Mouse (Mus musculus): Measurements from ENCODE around the gene Rbpms2.

DNA sequence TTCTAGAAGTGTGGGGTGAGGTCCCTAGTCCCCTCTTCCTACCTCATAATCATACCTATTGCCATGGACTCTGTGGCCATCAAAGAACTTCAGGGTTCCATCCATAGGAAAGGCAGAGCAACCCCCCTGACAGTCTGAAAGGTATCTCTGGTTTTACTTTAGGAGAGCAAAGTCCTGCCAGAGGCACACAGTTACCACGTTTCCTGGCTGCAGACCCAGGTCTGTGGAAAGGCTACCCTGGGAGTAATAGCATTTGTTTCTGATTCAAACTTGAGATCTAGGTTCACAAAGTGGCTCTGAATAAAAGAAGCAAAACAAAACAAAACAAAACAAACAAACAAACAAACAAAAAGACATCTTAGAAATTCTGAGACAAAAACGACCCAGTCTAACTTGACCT lies 5.2 kb upstream of the Rbpms2 start:
- no peak for TF ChIP-seq CTCF (IDR thresholded peaks at IDR 0.05; ENCODE audit: extremely low read depth, insufficient read length, insufficient replicate concordance, low read depth, low read length)
- no peak for TF ChIP-seq POLR2A (IDR thresholded peaks at IDR 0.05; ENCODE audit: low read depth, low read length)

All from small intestine, adult 2 months (tissue).